Mouse (Mus musculus): Measurements from ENCODE around the gene Sucla2. TPM values are rescaled to one million over a fixed set of nuclear protein-coding genes. Genes with fewer than 3 reads are reported as not detected.

The Sucla2 gene
- 111 and 122 TPM in 2 replicates for polyA plus RNA-seq (2014; fragmentation: Nextera tagmentation; extraction: Ambion mirVana)

DNA sequence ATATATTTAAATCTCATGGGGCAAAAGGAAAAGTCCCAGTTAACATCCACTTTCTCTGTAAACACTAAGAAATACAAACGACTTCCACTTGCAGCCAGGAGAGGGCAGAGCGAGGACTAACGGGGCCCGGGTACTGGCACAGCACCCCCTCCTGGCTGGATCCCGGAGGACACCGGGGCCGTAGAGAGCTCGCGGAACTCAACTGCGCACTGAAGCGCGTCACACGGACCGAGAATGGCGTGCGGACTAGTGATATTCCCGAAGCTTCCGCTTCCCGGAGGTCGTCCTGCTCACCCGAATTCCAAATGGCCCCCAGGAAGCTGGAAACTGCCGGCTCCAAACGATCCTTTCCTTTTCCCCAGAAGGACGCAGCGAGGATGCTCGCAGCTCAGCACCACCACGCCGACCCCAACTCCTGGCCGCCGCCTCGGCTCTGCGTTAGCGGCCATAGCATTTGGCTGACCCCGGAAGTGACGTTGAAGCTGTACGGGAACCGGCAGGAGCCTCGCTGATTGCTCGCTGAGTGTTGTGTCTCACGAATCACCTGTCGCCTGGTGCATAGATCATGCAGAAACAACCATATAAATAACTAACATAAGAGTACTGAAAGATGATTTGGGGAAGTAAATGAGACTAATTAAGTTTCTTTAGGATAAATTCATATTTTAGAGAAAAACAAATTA, at the start of gene Sucla2:
TSS of gene Sucla2 (plus strand) at position 554 of the 683 bp plus-strand sequence.
- Histone ChIP-seq H3K36me3 (ENCODE audit: control insufficient read depth, insufficient read depth, low read length) (no peaks in the 10 kb centered on the region), H3K27me3 (replicated peaks; ENCODE audit: control insufficient read depth, insufficient read depth, low read length) (no peaks in the 10 kb centered on the region), H3K9me3 (replicated peaks; ENCODE audit: control insufficient read depth, low read length) (no peaks in the 10 kb centered on the region), H3K4me3 (ENCODE audit: low read depth, low read length) (peak within 1 kb of the TSS; percentile 42), H3K27ac (ENCODE audit: low read depth, low read length) (peak within 1 kb of the TSS; percentile 86), H3K9ac (ENCODE audit: low read length) (peak within 1 kb of the TSS; percentile 60; the same call in 1 of the 2 replicates), H3K4me1 (ENCODE audit: control insufficient read depth, insufficient read depth, low read length) (peaks cover 2% of the 10 kb centered on the region; the same call in 1 of the 2 replicates), H3K4me2 (ENCODE audit: low read length) (peak within 1 kb of the TSS; percentile 34)
- ATAC-seq (peak; percentile 100), DNase-seq (ENCODE audit: low spot score) (peak; percentile 97)
- WGBS: under 1% methylated on average over 41 of the region's 41 CpGs

- no peak overlapping the region for H3K4me3 ChIP-seq (ENCODE audit: low read depth, low read length)
- ATAC-seq: no peak
- no peaks in the 10 kb centered on the region for H3K9me3 ChIP-seq (replicated peaks; ENCODE audit: control insufficient read depth, low read length)
- no peak for DNase-seq (ENCODE audit: low spot score)
- no peak overlapping the region for H3K4me2 ChIP-seq (ENCODE audit: low read length)
- WGBS: 63% methylated on average over 7 of the region's 7 CpGs
- peaks cover 31% of the 10 kb centered on the region for H3K4me1 ChIP-seq (ENCODE audit: control insufficient read depth, insufficient read depth, low read length)
- H3K27me3 ChIP-seq (replicated peaks; ENCODE audit: control insufficient read depth, insufficient read depth, low read length): no peaks in the 10 kb centered on the region
- no peak overlapping the region for H3K9ac ChIP-seq (ENCODE audit: low read length)
- no peaks in the 10 kb centered on the region for H3K36me3 ChIP-seq (ENCODE audit: control insufficient read depth, insufficient read depth, low read length)
- H3K27ac ChIP-seq (ENCODE audit: low read depth, low read length): 0 out of 2 replicates have a peak overlapping the region, but pooled peaks have one; percentile 55
Measured at GRCm38 (mm10) chr14:73475506-73475905, 49.6 kb upstream of the Sucla2 start.

DNA sequence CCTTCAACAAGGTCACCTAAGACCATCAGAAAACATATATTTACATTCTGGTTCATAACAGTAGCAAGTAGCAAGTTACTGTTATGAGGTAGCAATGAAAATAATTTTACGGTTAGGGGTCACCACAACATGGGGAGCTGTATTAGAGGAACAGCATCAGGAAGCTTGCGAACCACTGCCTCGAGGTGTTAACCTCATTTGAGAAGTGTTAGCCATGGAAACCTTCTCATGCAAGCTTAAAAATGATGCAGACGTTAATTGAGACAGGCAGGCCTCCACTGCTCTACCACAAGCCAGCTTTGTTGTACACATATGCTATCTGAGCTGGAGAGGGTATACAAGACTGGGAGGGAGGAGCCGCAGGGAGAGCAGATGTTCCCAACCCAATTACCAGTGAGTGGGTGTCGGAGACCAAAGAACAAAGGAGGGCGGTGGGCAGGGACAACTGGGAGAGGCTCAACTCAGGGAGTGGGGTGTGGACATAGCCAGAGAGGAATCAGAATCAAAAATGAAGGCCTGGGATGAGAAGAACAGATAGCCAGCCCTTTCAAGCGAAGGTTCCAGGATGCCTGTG, 48.7 kb upstream of the Sucla2 start:
- Histone ChIP-seq H3K4me1 (ENCODE audit: control insufficient read depth, insufficient read depth, low read length) (peaks cover 31% of the 10 kb centered on the region), H3K4me2 (ENCODE audit: low read length) (no peak overlapping the region), H3K9me3 (replicated peaks; ENCODE audit: control insufficient read depth, low read length) (no peaks in the 10 kb centered on the region), H3K36me3 (ENCODE audit: control insufficient read depth, insufficient read depth, low read length) (no peaks in the 10 kb centered on the region), H3K27ac (ENCODE audit: low read depth, low read length) (peak overlapping the region; percentile 66), H3K27me3 (replicated peaks; ENCODE audit: control insufficient read depth, insufficient read depth, low read length) (no peaks in the 10 kb centered on the region), H3K4me3 (ENCODE audit: low read depth, low read length) (no peak overlapping the region), H3K9ac (ENCODE audit: low read length) (no peak overlapping the region)
- DNase-seq (ENCODE audit: low spot score) (peak; percentile 77), ATAC-seq (peak; percentile 79)
- WGBS: 57% methylated on average over 8 of the region's 8 CpGs

DNA sequence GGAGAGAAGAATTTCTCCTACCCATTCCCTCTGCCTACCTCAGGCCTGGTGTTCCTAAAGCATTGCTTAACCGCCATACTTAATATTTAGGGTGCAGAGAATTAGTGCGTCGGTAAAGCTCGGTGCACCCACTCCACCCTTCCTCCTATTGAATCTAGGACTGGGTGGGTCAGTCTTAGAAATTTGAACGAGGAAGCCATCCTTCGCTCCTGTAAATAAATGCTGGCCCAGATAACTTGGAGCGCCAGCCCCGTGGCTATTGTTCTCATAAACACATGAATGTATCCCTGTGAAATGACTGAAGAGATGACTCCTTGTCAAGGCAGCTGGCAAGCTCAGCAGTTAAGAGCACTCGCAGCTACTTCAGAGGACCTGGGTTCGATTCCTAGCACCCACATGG, 48.0 kb upstream of the Sucla2 start:
- no peak overlapping the region for H3K9ac ChIP-seq (ENCODE audit: low read length)
- no peaks in the 10 kb centered on the region for H3K27me3 ChIP-seq (replicated peaks; ENCODE audit: control insufficient read depth, insufficient read depth, low read length)
- no peak overlapping the region for H3K4me3 ChIP-seq (ENCODE audit: low read depth, low read length)
- no peak for DNase-seq (ENCODE audit: low spot score)
- no peaks in the 10 kb centered on the region for H3K9me3 ChIP-seq (replicated peaks; ENCODE audit: control insufficient read depth, low read length)
- no peak for ATAC-seq
- peaks cover 31% of the 10 kb centered on the region for H3K4me1 ChIP-seq (ENCODE audit: control insufficient read depth, insufficient read depth, low read length)
- 93% methylated on average over 10 of the region's 10 CpGs for WGBS
- peak overlapping the region; percentile 66; the same call in 1 of the 2 replicates for H3K27ac ChIP-seq (ENCODE audit: low read depth, low read length)
- H3K4me2 ChIP-seq (ENCODE audit: low read length): no peak overlapping the region
- no peaks in the 10 kb centered on the region for H3K36me3 ChIP-seq (ENCODE audit: control insufficient read depth, insufficient read depth, low read length)

DNA sequence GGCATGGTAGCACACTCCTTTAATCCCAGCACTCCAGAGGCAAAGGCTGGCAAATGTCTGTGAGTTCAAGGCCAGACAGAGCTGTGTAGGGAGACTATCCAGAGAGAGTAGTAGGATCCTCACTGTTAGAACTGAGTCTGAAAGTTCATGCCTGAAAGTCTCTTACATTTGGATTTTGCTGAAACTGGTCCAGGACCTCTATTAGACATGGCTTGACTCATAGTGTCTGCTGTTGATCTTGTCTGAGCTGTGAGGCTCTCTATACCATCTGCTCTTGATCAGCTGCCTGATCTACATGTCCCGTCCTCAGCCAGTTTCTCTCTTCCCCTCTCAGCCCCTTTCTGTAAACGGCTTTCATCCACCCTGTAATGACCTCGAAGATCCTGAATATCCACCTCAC, 46.8 kb upstream of the Sucla2 start:
- WGBS: 83% methylated on average over 3 of the region's 3 CpGs
- Histone ChIP-seq H3K36me3 (ENCODE audit: control insufficient read depth, insufficient read depth, low read length) (no peaks in the 10 kb centered on the region), H3K27ac (ENCODE audit: low read depth, low read length) (no peak overlapping the region), H3K9ac (ENCODE audit: low read length) (no peak overlapping the region), H3K4me2 (ENCODE audit: low read length) (no peak overlapping the region), H3K4me1 (ENCODE audit: control insufficient read depth, insufficient read depth, low read length) (peaks cover 25% of the 10 kb centered on the region), H3K9me3 (replicated peaks; ENCODE audit: control insufficient read depth, low read length) (no peaks in the 10 kb centered on the region), H3K4me3 (ENCODE audit: low read depth, low read length) (no peak overlapping the region), H3K27me3 (replicated peaks; ENCODE audit: control insufficient read depth, insufficient read depth, low read length) (no peaks in the 10 kb centered on the region)
- no peak for DNase-seq (ENCODE audit: low spot score)
- ATAC-seq: no peak

DNA sequence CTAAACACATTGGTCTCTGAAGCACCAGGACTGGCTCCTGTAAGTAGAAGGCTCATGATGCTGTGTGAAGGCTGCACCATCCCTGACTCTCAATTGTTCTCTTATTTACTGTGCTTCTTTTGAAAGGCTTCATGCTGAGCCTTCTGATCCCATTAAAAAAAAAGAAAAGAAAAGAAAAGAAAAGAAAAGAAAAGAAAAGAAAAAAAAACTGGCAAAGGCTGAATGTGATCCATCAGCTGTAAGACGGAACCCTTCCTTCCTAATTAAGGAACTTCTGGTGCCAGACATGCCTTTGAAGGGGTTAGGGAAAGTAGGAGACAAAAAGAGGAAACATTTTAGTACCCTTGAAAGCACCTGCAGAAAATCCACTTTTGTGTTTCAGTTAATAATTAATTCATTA, 45.3 kb upstream of the Sucla2 start:
- Histone ChIP-seq H3K27me3 (replicated peaks; ENCODE audit: control insufficient read depth, insufficient read depth, low read length) (no peaks in the 10 kb centered on the region), H3K27ac (ENCODE audit: low read depth, low read length) (no peak overlapping the region), H3K4me2 (ENCODE audit: low read length) (no peak overlapping the region), H3K4me1 (ENCODE audit: control insufficient read depth, insufficient read depth, low read length) (peaks cover 14% of the 10 kb centered on the region), H3K36me3 (ENCODE audit: control insufficient read depth, insufficient read depth, low read length) (no peaks in the 10 kb centered on the region), H3K4me3 (ENCODE audit: low read depth, low read length) (no peak overlapping the region), H3K9me3 (replicated peaks; ENCODE audit: control insufficient read depth, low read length) (no peaks in the 10 kb centered on the region), H3K9ac (ENCODE audit: low read length) (no peak overlapping the region)
- DNase-seq (ENCODE audit: low spot score) (peak; percentile 67), ATAC-seq (no peak)
- WGBS: 11% methylated on average over 1 of the region's 1 CpGs

GRCm38 (mm10) chr14:73483516-73484229, 41.4 kb upstream of the Sucla2 start:
- Histone ChIP-seq H3K9ac (ENCODE audit: low read length) (no peak overlapping the region), H3K9me3 (replicated peaks; ENCODE audit: control insufficient read depth, low read length) (no peaks in the 10 kb centered on the region), H3K36me3 (ENCODE audit: control insufficient read depth, insufficient read depth, low read length) (no peaks in the 10 kb centered on the region), H3K27me3 (replicated peaks; ENCODE audit: control insufficient read depth, insufficient read depth, low read length) (no peaks in the 10 kb centered on the region), H3K27ac (ENCODE audit: low read depth, low read length) (no peak overlapping the region), H3K4me3 (ENCODE audit: low read depth, low read length) (no peak overlapping the region), H3K4me1 (ENCODE audit: control insufficient read depth, insufficient read depth, low read length) (no peaks in the 10 kb centered on the region), H3K4me2 (ENCODE audit: low read length) (no peak overlapping the region)
- DNase-seq (ENCODE audit: low spot score) (no peak), ATAC-seq (no peak)
- WGBS: 77% methylated on average over 5 of the region's 5 CpGs

DNA sequence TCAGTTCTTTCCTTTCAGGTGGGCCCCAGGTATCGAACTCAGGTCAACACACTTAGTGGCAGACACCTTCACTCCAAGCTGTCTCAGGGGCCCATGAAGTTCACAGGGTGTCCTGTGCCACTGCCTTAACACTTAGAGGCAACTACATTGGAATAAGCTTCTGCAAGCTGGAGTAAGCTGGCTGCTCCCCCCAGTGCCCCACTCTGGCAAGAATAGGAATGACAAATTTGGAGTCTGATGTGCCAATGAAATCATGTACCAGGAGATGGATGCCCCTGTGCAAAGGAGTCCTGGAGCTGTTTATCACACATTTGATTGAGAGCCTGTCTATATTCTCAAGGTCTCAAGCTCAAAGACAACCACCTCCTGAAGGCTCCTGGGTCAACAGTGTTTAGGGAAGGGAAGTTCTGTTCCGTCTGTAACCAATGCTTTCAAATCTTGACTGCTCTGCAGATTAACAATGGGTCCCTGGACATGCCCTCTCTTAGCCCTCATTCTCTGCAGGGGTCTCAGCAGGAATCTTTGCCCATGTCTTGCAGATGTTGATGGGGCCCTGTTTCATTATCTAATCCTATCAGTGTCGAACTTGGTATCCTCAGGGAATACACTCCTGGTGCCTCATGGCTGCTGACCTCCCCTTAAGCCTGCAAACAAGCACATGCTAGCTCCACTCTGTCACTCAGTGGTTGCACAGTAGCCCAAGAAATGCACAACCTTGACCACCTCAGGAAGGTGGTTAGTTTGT, 40.6 kb upstream of the Sucla2 start:
- Histone ChIP-seq H3K4me3 (ENCODE audit: low read depth, low read length) (no peak overlapping the region), H3K27me3 (replicated peaks; ENCODE audit: control insufficient read depth, insufficient read depth, low read length) (no peaks in the 10 kb centered on the region), H3K9me3 (replicated peaks; ENCODE audit: control insufficient read depth, low read length) (no peaks in the 10 kb centered on the region), H3K36me3 (ENCODE audit: control insufficient read depth, insufficient read depth, low read length) (no peaks in the 10 kb centered on the region), H3K9ac (ENCODE audit: low read length) (no peak overlapping the region), H3K27ac (ENCODE audit: low read depth, low read length) (no peak overlapping the region), H3K4me2 (ENCODE audit: low read length) (no peak overlapping the region), H3K4me1 (ENCODE audit: control insufficient read depth, insufficient read depth, low read length) (no peaks in the 10 kb centered on the region)
- WGBS: 76% methylated on average over 3 of the region's 3 CpGs
- no peak for ATAC-seq
- DNase-seq (ENCODE audit: low spot score): no peak

All from forebrain, embryonic 14.5 days (tissue).